Mouse (Mus musculus) T-helper 1 cell (primary cell): ENCODE results near the gene Obsl1.

Experiments
- in situ Hi-C: fragments of 300-600 bp; cut with MboI, MseI; formaldehyde crosslinking; loops from one replicate; pipeline ENCODE4 v1.15.1; 2025; ENCODE audit warnings: high pct_unique_total_duplicates

The Obsl1 gene

GRCm38 (mm10) chr1:75455948-75456347, 50.3 kb downstream of the Obsl1 start:
- in situ Hi-C loops, result no loop called here

GRCm38 (mm10) chr1:75455433-75455832, 50.8 kb downstream of the Obsl1 start:
- in situ Hi-C loops, result no loop called here

- in situ Hi-C loops, result no loop called here
Observed at GRCm38 (mm10) chr1:75451900-75452299, 54.4 kb downstream of the Obsl1 start.

- in situ Hi-C loops, result no loop called here
Observed at GRCm38 (mm10) chr1:75450314-75451005, 55.8 kb downstream of the Obsl1 start, which contains the start of gene Asic4. Asic4 (plus strand) TSS chr1:75450436.

- in situ Hi-C loops, result no loop called here
Observed at GRCm38 (mm10) chr1:75449377-75450135, 56.7 kb downstream of the Obsl1 start.

GRCm38 (mm10) chr1:75448937-75449336, 57.3 kb downstream of the Obsl1 start:
- in situ Hi-C loops, result no loop called here

- in situ Hi-C loops, result no loop called here
Observed at GRCm38 (mm10) chr1:75448052-75448431, 58.2 kb downstream of the Obsl1 start.

GRCm38 (mm10) chr1:75447265-75448051, 58.8 kb downstream of the Obsl1 start:
- in situ Hi-C loops, result no loop called here

GRCm38 (mm10) chr1:75446656-75447055, 59.6 kb downstream of the Obsl1 start:
- in situ Hi-C loops, result no loop called here

GRCm38 (mm10) chr1:75445751-75446611, 60.3 kb downstream of the Obsl1 start:
- in situ Hi-C loops, result no loop called here

- in situ Hi-C loops, result no loop called here
Observed at GRCm38 (mm10) chr1:75445141-75445701, 61.0 kb downstream of the Obsl1 start.

- in situ Hi-C loops, result no loop called here
Observed at GRCm38 (mm10) chr1:75444208-75444607, 62.0 kb downstream of the Obsl1 start.

- in situ Hi-C loops, result no loop called here
Observed at GRCm38 (mm10) chr1:75443247-75444024, 62.8 kb downstream of the Obsl1 start.

GRCm38 (mm10) chr1:75442811-75443210, 63.4 kb downstream of the Obsl1 start:
- in situ Hi-C loops, result no loop called here

GRCm38 (mm10) chr1:75442171-75442570, 64.1 kb downstream of the Obsl1 start:
- in situ Hi-C loops, result no loop called here

- in situ Hi-C loops, result no loop called here
Observed at GRCm38 (mm10) chr1:75441471-75441996, 64.7 kb downstream of the Obsl1 start.

GRCm38 (mm10) chr1:75440661-75441060, 65.6 kb downstream of the Obsl1 start:
- in situ Hi-C loops, result no loop called here

- in situ Hi-C loops, result no loop called here
Observed at GRCm38 (mm10) chr1:75438782-75439181, 67.5 kb downstream of the Obsl1 start.

- in situ Hi-C loops, result no loop called here
Observed at GRCm38 (mm10) chr1:75435475-75436328, 70.5 kb downstream of the Obsl1 start, which contains the start of gene Gmppa. Gmppa (plus strand) TSS chr1:75435930.
